Mouse (Mus musculus): Measurements from ENCODE around the gene Banp. TPM values are rescaled to one million over a fixed set of nuclear protein-coding genes. Genes with fewer than 3 reads are reported as not detected.

Banp gene
- polyA plus RNA-seq, 1 experiment: 114 TPM

DNA sequence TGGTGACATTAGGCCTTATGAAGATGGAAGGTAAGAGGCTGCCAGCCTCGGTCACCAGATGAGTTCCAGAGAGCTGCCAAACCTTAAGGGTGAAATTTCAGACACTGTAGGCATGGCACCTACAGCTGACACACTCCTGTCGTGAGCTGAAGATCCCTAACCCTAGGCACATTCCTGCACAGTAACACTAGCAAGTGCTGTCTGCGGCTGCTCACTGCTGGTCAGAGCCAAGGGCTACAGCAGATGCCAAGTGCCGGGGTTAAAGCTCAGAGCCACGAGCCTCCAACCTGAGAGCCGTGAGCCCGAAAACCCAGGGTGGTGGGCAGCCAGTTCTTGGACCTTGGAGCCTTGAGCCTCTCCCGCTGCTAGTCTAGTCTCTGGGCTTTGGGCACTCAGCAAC lies 5.8 kb upstream of the Banp start:
- no peak for DNase-seq (ENCODE audit: low read depth)
- TF ChIP-seq POLR2A (IDR thresholded peaks at IDR 0.05; ENCODE audit: borderline replicate concordance, extremely low read depth, insufficient read depth, insufficient read length, poor library complexity, severe bottlenecking): no peak

GRCm38 (mm10) chr8:121944831-121945230 lies 4.7 kb upstream of the Banp start, which contains the start of gene Car5a:
Gene Car5a (minus strand): TSS chr8:121944904.
- no peak for DNase-seq (ENCODE audit: low read depth)

GRCm38 (mm10) chr8:121946351-121946750 lies 3.2 kb upstream of the Banp start:
- TF ChIP-seq CTCF (IDR thresholded peaks at IDR 0.05; ENCODE audit: borderline replicate concordance, extremely low read depth, insufficient read depth, insufficient read length): no peak
- TF ChIP-seq POLR2A (IDR thresholded peaks at IDR 0.05; ENCODE audit: borderline replicate concordance, extremely low read depth, insufficient read depth, insufficient read length, poor library complexity, severe bottlenecking): no peak
- DNase-seq (ENCODE audit: low read depth): no peak

More at GRCm38 (mm10) chr8:121944831-121945230, 4.7 kb upstream of the Banp start, which contains the start of gene Car5a:
- TF ChIP-seq CTCF (IDR thresholded peaks at IDR 0.05; ENCODE audit: borderline replicate concordance, extremely low read depth, insufficient read depth, insufficient read length) (no peak), POLR2A (IDR thresholded peaks at IDR 0.05; ENCODE audit: borderline replicate concordance, extremely low read depth, insufficient read depth, insufficient read length, poor library complexity, severe bottlenecking) (no peak)

DNA sequence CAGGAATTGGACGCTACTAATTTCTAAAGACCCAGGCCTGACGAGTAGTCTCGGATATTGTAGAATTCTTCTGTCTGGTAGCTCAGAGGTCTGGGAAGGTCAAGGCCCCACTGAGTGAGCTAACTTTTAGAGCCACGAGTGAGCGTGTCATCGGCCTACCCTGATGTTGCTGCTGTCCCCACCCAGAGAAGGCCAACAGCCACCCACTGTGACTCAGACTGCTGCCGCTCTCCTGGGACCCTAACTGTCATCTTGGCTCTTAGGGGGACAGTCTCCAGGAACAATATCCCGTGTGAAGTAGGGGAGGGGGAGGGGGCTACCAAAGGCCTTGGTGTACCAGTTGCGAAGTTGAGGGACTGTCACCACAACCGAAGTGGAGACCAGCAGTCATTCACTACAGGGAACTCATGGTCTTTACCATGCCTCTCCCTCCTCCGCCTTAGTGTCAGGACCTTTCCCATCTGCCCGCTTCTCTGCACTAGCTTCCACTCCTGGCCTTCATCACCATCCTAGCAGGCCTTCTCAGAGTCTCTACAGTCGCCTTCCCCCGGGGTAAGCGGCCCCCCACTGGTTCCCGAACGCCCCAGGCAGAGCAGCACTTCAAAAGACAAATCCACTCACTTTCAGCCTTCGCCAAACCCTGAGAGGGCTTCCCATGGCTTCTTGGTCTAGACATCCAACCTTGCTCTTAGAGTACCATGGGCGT lies 2.4 kb upstream of the Banp start:
- no peak for DNase-seq (ENCODE audit: low read depth)

GRCm38 (mm10) chr8:121947753-121948141 lies 1.8 kb upstream of the Banp start:
- peak; percentile 35; the same call in 1 of the 2 replicates for TF ChIP-seq POLR2A (IDR thresholded peaks at IDR 0.05; ENCODE audit: borderline replicate concordance, extremely low read depth, insufficient read depth, insufficient read length, poor library complexity, severe bottlenecking)
- no peak for TF ChIP-seq CTCF (IDR thresholded peaks at IDR 0.05; ENCODE audit: borderline replicate concordance, extremely low read depth, insufficient read depth, insufficient read length)
- peak; percentile 96 for DNase-seq (ENCODE audit: low read depth)

More for the DNA sequence above, 2.4 kb upstream of the Banp start:
- no peak for TF ChIP-seq POLR2A (IDR thresholded peaks at IDR 0.05; ENCODE audit: borderline replicate concordance, extremely low read depth, insufficient read depth, insufficient read length, poor library complexity, severe bottlenecking)
- TF ChIP-seq CTCF (IDR thresholded peaks at IDR 0.05; ENCODE audit: borderline replicate concordance, extremely low read depth, insufficient read depth, insufficient read length): no peak

- TF ChIP-seq CTCF (IDR thresholded peaks at IDR 0.05; ENCODE audit: borderline replicate concordance, extremely low read depth, insufficient read depth, insufficient read length) (no peak), POLR2A (IDR thresholded peaks at IDR 0.05; ENCODE audit: borderline replicate concordance, extremely low read depth, insufficient read depth, insufficient read length, poor library complexity, severe bottlenecking) (no peak)
- peak; percentile 13 for DNase-seq (ENCODE audit: low read depth)
Measured at GRCm38 (mm10) chr8:121948321-121949145, 1.0 kb upstream of the Banp start.

DNA sequence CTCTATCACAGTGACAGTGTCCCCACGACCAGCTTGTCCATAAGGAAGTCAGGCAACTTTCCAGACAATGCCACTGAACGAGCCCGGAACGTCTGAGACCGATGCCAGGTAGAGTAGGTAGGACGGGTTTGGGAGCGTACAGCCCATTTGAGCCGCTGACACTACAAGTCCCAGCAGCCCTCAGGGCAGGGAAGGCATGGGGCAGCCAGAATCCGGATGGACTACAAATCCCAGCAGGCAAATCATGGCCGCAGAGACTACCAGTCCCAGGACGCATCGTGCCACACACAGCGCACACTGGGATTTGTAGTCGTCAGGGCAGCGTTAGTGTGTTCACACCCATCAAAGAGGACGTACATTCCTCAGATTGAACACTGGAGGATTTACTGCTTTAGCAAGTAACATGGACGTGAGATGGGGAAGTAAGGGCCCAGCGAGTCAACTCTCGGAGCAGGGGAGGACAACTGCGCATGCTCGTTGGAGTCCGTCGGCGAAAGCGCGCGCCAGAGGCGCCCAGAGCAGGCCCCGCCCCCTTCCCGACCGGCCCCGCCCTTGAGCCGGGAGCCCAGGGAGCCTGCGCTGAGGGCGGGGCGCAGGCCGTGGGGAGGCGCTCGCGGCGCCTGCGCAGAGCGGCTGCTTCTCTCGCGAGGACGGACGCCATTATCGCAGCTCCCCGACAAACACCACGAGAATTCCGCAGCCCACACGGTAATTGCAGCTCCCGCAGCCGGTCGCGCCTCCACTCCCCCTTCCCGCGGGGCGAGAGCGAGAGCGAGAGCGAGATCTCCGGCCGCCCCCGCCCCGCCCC lies 595 bp downstream of the Banp start:
- TF ChIP-seq CTCF (IDR thresholded peaks at IDR 0.05; ENCODE audit: borderline replicate concordance, extremely low read depth, insufficient read depth, insufficient read length): no peak
- TF ChIP-seq POLR2A (IDR thresholded peaks at IDR 0.05; ENCODE audit: borderline replicate concordance, extremely low read depth, insufficient read depth, insufficient read length, poor library complexity, severe bottlenecking): peak; percentile 80
- DNase-seq (ENCODE audit: low read depth): peak; percentile 100

- DNase-seq (ENCODE audit: low read depth): peak; percentile 61
- TF ChIP-seq POLR2A (IDR thresholded peaks at IDR 0.05; ENCODE audit: borderline replicate concordance, extremely low read depth, insufficient read depth, insufficient read length, poor library complexity, severe bottlenecking) (no peak), CTCF (IDR thresholded peaks at IDR 0.05; ENCODE audit: borderline replicate concordance, extremely low read depth, insufficient read depth, insufficient read length) (0 out of 2 replicates have a peak, but pooled peaks have one; percentile 6)
Measured at GRCm38 (mm10) chr8:121950749-121951655, 1.5 kb downstream of the Banp start.

GRCm38 (mm10) chr8:121951656-121952009 lies 2.1 kb downstream of the Banp start:
- DNase-seq (ENCODE audit: low read depth): peak; percentile 31
- TF ChIP-seq POLR2A (IDR thresholded peaks at IDR 0.05; ENCODE audit: borderline replicate concordance, extremely low read depth, insufficient read depth, insufficient read length, poor library complexity, severe bottlenecking) (no peak), CTCF (IDR thresholded peaks at IDR 0.05; ENCODE audit: borderline replicate concordance, extremely low read depth, insufficient read depth, insufficient read length) (no peak)

DNA sequence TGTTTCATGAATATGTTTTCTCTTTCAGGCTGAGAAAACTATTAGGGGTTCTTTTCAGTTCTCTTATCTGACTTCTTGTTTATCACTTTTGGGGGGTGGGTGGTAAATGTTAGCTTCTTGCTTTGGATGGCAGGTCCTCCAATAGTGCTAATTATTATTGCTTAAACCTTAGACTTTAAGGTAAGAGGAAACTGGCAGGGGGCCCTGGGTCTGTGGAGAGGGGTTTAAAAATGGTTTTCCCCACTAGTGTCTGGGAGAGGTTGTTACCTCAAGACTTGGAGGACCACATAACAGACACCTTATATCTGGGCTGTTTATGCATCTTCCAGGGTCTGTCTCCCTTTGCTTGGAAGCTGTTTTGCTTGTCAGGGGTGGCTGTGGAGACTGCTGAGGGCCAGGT lies 2.6 kb downstream of the Banp start:
- DNase-seq (ENCODE audit: low read depth): no peak
- TF ChIP-seq POLR2A (IDR thresholded peaks at IDR 0.05; ENCODE audit: borderline replicate concordance, extremely low read depth, insufficient read depth, insufficient read length, poor library complexity, severe bottlenecking) (no peak), CTCF (IDR thresholded peaks at IDR 0.05; ENCODE audit: borderline replicate concordance, extremely low read depth, insufficient read depth, insufficient read length) (no peak)

Data from brain, embryonic 14.5 days (tissue).